Mouse (Mus musculus) bone marrow, adult 2 months (tissue): Measurements from ENCODE around the gene Syt13. TPM values are rescaled to one million over a fixed set of nuclear protein-coding genes. Genes with fewer than 3 reads are reported as not detected.

Experiments used
- H3K27ac ChIP-seq: fragments of 200-500 bp; 2 replicates; pipeline ENCODE4 v1.5.1; 2012; ENCODE audit warnings: low read depth, mild to moderate bottlenecking, control low read depth, inconsistent platforms, low read length; ENCODE audit not compliant: control insufficient read depth, poor library complexity, insufficient read depth
- H3K4me1 ChIP-seq: fragments of 200-500 bp; 2 replicates; pipeline ENCODE4 v1.6.1; 2011; ENCODE audit warnings: low read length; ENCODE audit not compliant: control insufficient read depth, insufficient read depth
- H3K4me3 ChIP-seq: fragments of 200-500 bp; replicated peaks from 2 replicates; pipeline ENCODE3; 2011; ENCODE audit warnings: mild to moderate bottlenecking, low read depth, low read length, control low read depth; ENCODE audit not compliant: control insufficient read depth
- CTCF ChIP-seq: fragments of 200-500 bp; IDR thresholded peaks from 2 replicates; pipeline ENCODE4 v1.5.1; 2011; ENCODE audit warnings: low read length, control low read depth; ENCODE audit not compliant: control insufficient read depth, insufficient read depth
- POLR2A ChIP-seq: fragments of 200-500 bp; IDR thresholded peaks from 2 replicates; pipeline ENCODE4 v1.6.1; 2011; ENCODE audit warnings: low read depth, mild to moderate bottlenecking, control low read depth, low read length, borderline replicate concordance; ENCODE audit not compliant: control insufficient read depth
- WGBS: fragments of 180-500 bp; shearing (Covaris S2); methylation state at CpG from one replicate; pipeline ENCODE4 v1.1.7; 2018; 5-methylcytosine and 5-hydroxymethylcytosine counted together
- polyA plus RNA-seq: library from polyadenylated mRNA; stranded (reverse); fragments of >200 nt; gene quantifications from 2 replicates; pipeline ENCODE4 v1.2.4, GENCODE M21; 2011; ENCODE audit warnings: low replicate concordance; ENCODE audit not compliant: missing spikeins, insufficient read depth, insufficient read length

Syt13 gene
- polyA plus RNA-seq, 1 experiment, result not detected

DNA sequence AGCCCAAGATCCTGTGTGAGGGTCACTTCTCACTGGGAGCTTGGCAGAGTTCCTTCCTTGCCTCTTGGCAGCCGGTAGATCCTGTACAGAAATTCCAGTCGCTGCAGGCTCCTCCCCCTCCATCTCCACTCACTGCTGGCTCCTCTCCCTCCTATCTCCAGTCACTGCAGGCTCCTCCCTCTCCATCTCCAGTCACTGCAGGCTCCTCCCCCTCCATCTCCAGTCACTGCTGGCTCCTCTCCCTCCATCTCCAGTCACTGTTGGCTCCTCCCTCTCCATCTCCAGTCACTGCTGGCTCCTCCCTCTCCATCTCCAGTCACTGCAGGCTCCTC is 31.0 kb upstream of the Syt13 start:
- no peaks in the 10 kb centered on the region for H3K4me1 ChIP-seq
- 6% methylated on average over 2 of the region's 2 CpGs for WGBS
- TF ChIP-seq POLR2A (no peak), CTCF (no peak)

DNA sequence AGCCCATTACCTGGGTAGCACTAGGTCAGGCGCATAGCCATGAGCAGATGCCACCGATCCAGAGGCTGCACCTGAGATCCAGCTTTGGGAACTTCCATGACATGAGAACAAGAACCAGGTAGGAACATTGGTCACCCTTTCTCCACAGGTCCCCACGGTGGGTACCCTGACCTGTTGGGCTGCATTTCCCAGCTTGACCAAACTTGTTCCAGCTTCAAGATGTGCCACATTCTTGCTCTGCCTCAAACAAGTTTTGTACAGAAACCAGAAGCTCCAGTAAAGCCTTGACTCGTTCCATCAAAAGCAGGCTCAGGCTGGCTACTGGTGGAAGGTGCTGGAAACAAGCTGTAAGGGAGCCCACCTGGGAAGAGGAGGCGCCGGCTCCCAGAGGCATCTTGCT is 29.9 kb upstream of the Syt13 start:
- H3K4me3 ChIP-seq, result no peak overlapping the region
- 77% methylated on average over 6 of the region's 6 CpGs for WGBS
- TF ChIP-seq POLR2A (no peak), CTCF (no peak)
- H3K27ac ChIP-seq, result no peak overlapping the region
- no peaks in the 10 kb centered on the region for H3K4me1 ChIP-seq

More for the DNA sequence above, 31.0 kb upstream of the Syt13 start:
- H3K27ac ChIP-seq, result no peak overlapping the region
- no peak overlapping the region for H3K4me3 ChIP-seq

DNA sequence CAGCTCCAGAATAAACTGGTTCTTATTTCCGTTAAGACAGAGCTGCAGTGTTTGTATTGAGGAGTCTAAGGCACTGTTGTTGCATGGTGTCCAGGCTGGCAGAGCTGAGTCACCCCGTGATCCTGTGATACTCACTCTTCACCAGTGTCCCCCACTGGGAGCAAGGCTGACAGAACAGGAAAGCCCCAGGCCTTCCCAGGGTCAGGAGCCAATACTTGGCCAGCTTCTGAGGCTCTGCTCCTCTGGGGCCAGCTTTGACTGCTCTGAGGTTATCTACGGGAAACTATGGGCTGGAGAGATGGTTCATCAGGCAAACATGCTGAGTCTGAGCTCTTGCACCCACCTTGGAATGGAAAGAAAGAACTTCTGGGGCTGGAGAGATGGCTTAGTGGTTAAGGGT is 28.0 kb upstream of the Syt13 start:
- H3K27ac ChIP-seq, result no peak overlapping the region
- 62% methylated on average over 3 of the region's 3 CpGs for WGBS
- no peak for TF ChIP-seq CTCF
- no peak for TF ChIP-seq POLR2A
- H3K4me1 ChIP-seq, result no peaks in the 10 kb centered on the region
- no peak overlapping the region for H3K4me3 ChIP-seq

DNA sequence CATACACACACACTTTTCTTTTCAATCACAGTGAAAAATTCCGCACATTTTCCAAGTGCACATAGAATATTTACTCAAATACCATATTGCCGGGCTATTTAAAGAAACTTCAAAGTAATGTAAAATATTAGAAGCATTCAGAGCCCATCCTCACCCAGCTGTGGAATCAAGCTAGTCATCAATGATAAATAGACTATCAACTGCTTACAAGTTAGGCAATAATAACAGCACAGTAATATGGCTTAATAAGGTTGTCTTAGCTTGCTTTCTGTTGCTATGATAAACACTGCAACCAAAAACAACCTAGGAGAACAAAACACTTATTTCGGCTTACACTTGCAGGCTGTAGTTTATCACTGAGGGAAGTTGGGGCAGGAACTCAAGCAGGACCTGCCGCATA is 22.4 kb upstream of the Syt13 start:
- Histone ChIP-seq H3K4me1 (no peaks in the 10 kb centered on the region), H3K4me3 (no peak overlapping the region), H3K27ac (no peak overlapping the region)
- TF ChIP-seq CTCF (no peak), POLR2A (no peak)
- WGBS, result 86% methylated on average over 4 of the region's 4 CpGs

DNA sequence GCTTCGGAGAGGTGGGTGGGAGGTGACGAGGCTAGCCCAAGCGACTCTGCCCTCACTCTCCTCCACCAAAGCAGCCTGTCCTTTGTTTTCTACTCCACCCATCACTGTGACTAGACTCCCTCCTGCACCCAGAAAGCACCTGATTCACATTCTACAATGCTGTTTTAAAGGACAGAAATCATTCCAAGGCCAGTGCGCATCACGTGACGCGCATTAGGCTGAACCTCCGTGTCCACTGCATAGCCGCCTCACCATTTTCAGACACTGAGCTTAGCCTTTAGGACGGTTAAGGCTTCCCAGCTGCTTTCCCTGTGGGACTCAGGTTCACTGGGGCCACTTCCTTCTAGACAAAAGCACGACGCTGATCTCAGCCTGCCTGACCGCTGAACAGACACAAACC is 11.2 kb upstream of the Syt13 start:
- Histone ChIP-seq H3K4me1 (no peaks in the 10 kb centered on the region), H3K27ac (no peak overlapping the region), H3K4me3 (no peak overlapping the region)
- TF ChIP-seq CTCF (no peak), POLR2A (no peak)
- 68% methylated on average over 13 of the region's 13 CpGs for WGBS

DNA sequence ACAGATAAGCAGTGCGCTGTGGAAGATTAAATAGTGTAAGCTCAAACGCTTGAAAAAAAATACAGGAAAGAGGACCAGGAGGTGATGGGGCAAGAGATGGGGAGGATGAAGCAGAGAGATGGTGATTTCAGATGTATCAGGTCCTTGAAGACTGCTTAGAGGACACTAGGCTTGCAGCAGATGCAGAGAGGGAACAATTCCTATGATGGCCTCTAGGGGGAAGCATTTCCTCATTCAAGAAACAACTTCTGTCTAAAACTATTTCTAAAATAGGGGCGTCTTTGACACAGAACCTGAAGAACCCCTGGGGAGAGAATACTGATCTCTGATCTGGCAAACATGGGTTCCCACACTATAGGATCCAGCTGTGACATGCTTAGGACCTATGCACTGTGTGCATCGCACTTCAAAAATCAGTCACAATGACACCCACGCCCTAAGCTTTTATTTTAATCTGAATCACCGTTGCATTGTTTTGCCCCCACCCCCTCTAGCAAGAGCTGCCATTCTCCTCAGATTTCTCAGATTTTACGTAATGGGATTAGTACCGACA is 10.5 kb upstream of the Syt13 start:
- TF ChIP-seq POLR2A (no peak), CTCF (no peak)

DNA sequence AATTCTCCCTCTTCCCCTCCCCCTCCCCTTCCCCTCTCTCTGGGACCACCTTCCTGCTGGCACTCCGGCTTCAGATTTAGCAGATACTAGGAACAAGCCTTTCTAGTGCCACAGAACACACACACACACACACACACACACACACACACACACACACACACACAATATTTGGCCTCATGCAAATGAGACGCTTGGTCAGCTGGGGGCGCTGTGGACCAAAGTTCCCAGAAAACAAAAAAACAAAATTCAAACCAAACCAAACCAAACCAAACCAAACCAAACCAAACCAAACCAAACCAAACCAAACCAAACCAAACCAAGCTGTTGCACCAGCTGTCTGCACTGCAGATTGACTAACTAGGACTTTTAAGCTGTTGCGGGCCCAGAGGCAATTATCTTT is 4.5 kb upstream of the Syt13 start:
- TF ChIP-seq CTCF (no peak), POLR2A (no peak)
- no peak overlapping the region for H3K4me3 ChIP-seq
- peaks cover 1% of the 10 kb centered on the region for H3K4me1 ChIP-seq
- H3K27ac ChIP-seq, result no peak overlapping the region
- 68% methylated on average over 4 of the region's 4 CpGs for WGBS

More for the DNA sequence above, 10.5 kb upstream of the Syt13 start:
- Histone ChIP-seq H3K4me3 (no peak overlapping the region), H3K4me1 (no peaks in the 10 kb centered on the region), H3K27ac (no peak overlapping the region)
- WGBS, result 32% methylated on average over 8 of the region's 8 CpGs

DNA sequence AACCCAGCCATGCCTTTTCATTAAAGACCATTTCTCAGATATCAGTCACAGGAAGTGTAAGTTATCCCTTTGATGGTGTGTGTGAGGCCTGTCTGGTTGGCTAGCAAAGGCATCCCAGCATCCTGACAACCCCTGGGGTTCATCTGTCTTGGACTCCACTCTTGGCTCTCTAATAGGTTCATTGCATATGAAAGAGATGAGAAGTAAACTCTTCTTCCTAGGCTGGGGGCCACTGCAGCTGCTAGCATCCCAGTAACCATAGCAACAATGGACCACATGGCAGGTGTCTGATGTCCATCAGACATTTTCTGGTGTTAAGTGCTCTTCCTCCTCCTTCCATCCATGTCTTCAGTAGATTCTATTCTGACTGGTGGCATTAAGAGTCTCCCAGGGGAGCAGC is 2.6 kb upstream of the Syt13 start:
- no peak overlapping the region for H3K27ac ChIP-seq
- peaks cover 1% of the 10 kb centered on the region for H3K4me1 ChIP-seq
- H3K4me3 ChIP-seq, result no peak overlapping the region
- no peak for TF ChIP-seq CTCF

DNA sequence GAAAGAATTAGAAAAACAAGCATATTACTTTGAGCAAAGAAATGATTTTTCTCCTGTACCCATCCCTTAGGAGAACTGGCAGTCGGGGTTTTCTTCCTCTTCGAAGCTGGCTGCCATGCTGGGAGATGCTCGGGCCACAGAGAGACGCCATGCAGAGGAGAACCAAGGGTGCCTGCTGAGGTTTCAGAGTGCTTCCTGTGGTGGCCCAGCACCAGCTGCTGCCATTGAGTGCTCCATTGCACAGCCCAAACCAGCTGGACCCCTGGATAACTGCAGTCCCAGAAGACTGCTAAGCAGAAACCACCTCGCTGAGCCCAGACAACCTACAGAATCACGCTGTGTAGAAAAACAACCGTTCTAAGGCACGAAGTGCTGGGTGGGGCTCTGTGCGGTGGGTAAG is 1.6 kb upstream of the Syt13 start:
- H3K4me1 ChIP-seq, result peaks cover 1% of the 10 kb centered on the region
- WGBS, result 5% methylated on average over 9 of the region's 9 CpGs
- no peak overlapping the region for H3K4me3 ChIP-seq
- TF ChIP-seq POLR2A (no peak), CTCF (no peak)
- no peak overlapping the region for H3K27ac ChIP-seq

DNA sequence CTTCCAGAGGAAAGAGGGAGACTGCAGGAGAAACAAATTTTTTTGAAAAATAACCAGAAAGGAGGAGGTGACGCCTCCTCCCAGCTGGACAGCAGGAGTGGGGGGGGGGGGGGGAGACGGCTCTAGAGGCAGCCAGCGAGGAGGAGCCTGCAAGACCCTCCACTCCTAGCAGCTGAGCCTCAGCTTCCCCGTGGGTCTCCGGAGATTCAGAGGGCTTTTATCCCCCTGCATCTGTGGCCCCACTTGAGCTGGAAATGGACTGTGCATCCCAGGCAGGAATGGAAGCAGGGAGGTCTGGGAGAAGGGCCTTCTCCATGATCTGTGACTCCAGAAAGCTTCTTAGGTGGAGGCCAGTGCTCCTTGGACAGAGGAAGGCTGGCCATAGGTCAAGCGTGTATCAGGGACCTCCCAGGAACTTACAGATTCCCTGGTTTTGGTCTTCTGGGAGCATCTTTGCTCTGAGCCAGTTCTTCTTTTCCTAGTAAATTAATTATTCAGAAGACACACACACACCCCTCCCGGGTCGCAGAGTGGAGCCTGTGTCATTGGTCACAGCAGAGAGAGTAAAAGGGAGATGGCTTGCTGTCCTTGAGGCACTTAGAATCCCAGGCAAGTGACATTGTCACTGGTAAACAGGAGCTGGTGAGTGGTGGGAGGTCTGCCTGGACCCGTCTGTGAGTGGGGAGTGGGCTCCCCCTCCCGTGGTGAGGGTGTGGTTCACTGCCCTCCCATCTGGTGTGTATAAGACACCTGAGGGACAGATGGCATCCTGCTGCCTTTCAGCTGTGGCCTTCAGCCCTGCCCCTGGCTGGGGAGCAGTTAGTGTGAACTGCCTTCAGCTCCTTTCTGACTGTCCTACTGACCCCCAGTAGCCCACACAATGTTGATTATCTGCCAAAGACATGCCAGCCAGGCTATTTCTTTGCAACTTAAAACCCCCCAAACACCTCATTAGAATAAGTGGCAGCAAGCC is 1.0 kb downstream of the Syt13 start:
- Histone ChIP-seq H3K4me1 (peaks cover 1% of the 10 kb centered on the region), H3K27ac (no peak overlapping the region), H3K4me3 (no peak overlapping the region)
- 22% methylated on average over 10 of the region's 10 CpGs for WGBS
- no peak for TF ChIP-seq CTCF
- no peak for TF ChIP-seq POLR2A
